Mouse (Mus musculus) spleen, adult 2 months (tissue): Measurements from ENCODE around the gene Scube1.

Experiments
- CTCF ChIP-seq: fragments of 200-500 bp; IDR thresholded peaks from 2 replicates; pipeline ENCODE4 v1.5.1; 2011; ENCODE audit warnings: mild to moderate bottlenecking, inconsistent platforms; ENCODE audit not compliant: insufficient read depth, insufficient read length, insufficient replicate concordance; ENCODE audit errors: extremely low read depth
- POLR2A ChIP-seq: fragments of 200-500 bp; IDR thresholded peaks from 2 replicates; pipeline ENCODE4 v1.6.1; 2011; ENCODE audit warnings: low read depth, low read length, inconsistent platforms

GRCm38 (mm10) chr15:83601185-83601584 lies 123.6 kb downstream of the Scube1 start:
- no peak for TF ChIP-seq POLR2A
- TF ChIP-seq CTCF, result no peak
